Mouse (Mus musculus) midbrain, embryonic 11.5 days (tissue): ENCODE data around the gene Sh3bp2. TPM values are rescaled to one million over a fixed set of nuclear protein-coding genes. Genes with fewer than 3 reads are reported as not detected.

Experiments
- ATAC-seq: fragments of 200-750 bp; cut with Nextera tagmentation; 2 replicates; pipeline ENCODE4 v1.8.0; 2017; ENCODE audit warnings: moderate TSS enrichment, moderate library complexity; ENCODE audit not compliant: low FRiP score
- DNase-seq: peaks from one replicate; pipeline ENCODE4 v3.0.0; 2015; ENCODE audit warnings: low spot score; ENCODE audit errors: missing footprints
- H3K27ac ChIP-seq: fragments of 300-500 bp; sonication (generic); 2 replicates; pipeline ENCODE4 v1.5.1; 2014; ENCODE audit warnings: low read depth, low read length
- H3K27me3 ChIP-seq: fragments of 300-500 bp; sonication (generic); 2 replicates; pipeline ENCODE4 v1.6.1; 2014; ENCODE audit warnings: mild to moderate bottlenecking, low read length, moderate library complexity, mixed read lengths; ENCODE audit not compliant: control insufficient read depth, insufficient read depth
- H3K36me3 ChIP-seq: fragments of 300-500 bp; sonication (generic); 2 replicates; pipeline ENCODE4 v1.6.1; 2014; ENCODE audit warnings: mild to moderate bottlenecking, low read length, moderate library complexity, mixed read lengths; ENCODE audit not compliant: control insufficient read depth, insufficient read depth
- H3K4me1 ChIP-seq: fragments of 300-500 bp; sonication (generic); 2 replicates; pipeline ENCODE4 v1.6.1; 2014; ENCODE audit warnings: low read length; ENCODE audit not compliant: control insufficient read depth, insufficient read depth
- H3K4me2 ChIP-seq: fragments of 300-500 bp; sonication (generic); 2 replicates; pipeline ENCODE4 v1.6.1; 2014; ENCODE audit warnings: mild to moderate bottlenecking, moderate library complexity
- H3K4me3 ChIP-seq: fragments of 300-500 bp; sonication (generic); 2 replicates; pipeline ENCODE4 v1.5.1; 2014; ENCODE audit warnings: low read depth, low read length
- H3K9ac ChIP-seq: fragments of 300-500 bp; sonication (generic); 2 replicates; pipeline ENCODE4 v1.6.1; 2014; ENCODE audit warnings: low read length
- H3K9me3 ChIP-seq: fragments of 300-500 bp; sonication (generic); 2 replicates; pipeline ENCODE4 v1.6.1; 2016; ENCODE audit warnings: low read length; ENCODE audit not compliant: control insufficient read depth
- WGBS: fragments of 180-500 bp; shearing (Covaris S2); extraction: QIAGEN DNeasy Blood & Tissue Kit; methylation state at CpG from one replicate; pipeline ENCODE4 v1.1.7; 2014; 5-methylcytosine and 5-hydroxymethylcytosine counted together
- polyA plus RNA-seq: library from polyadenylated mRNA; unstranded; fragments of >200 nt; fragmentation: Nextera tagmentation; extraction: Ambion mirVana; gene quantifications from 2 replicates; pipeline ENCODE4 v1.2.1, GENCODE M21; 2014

Sh3bp2 gene
- polyA plus RNA-seq, 1 experiment from 2014 or later = 12.4 TPM

DNA sequence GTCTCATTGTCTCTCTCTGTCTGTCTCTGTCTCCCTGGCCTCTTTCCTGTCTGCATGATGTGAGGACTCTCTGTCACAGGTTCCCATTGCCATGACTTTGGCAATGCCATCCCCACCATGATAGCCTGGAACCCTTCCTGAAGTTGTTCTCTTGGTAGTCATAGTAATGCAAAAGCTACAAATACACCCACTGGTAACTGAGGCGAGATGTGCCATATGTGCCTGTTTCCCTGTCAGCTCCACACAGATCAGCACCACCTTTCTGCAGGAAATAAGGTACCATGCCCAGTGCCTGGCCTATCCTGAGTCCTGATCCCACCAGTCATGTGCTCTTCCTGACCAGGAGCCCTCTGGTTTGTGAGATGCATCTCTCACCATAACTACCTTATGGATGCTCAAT lies 23.2 kb upstream of the Sh3bp2 start:
- H3K27ac ChIP-seq = no peak overlapping the region
- no peak overlapping the region for H3K4me3 ChIP-seq
- H3K9me3 ChIP-seq = no peaks in the 10 kb centered on the region
- no peak overlapping the region for H3K9ac ChIP-seq
- no peaks in the 10 kb centered on the region for H3K4me1 ChIP-seq
- no peaks in the 10 kb centered on the region for H3K36me3 ChIP-seq
- H3K4me2 ChIP-seq = no peak overlapping the region
- ATAC-seq (no peak), DNase-seq (no peak)
- 88% methylated on average over 1 of the region's 1 CpGs for WGBS
- H3K27me3 ChIP-seq = no peaks in the 10 kb centered on the region

GRCm38 (mm10) chr5:34502821-34503220 lies 22.8 kb upstream of the Sh3bp2 start:
- ATAC-seq (no peak), DNase-seq (no peak)
- no peaks in the 10 kb centered on the region for H3K9me3 ChIP-seq
- no peaks in the 10 kb centered on the region for H3K27me3 ChIP-seq
- no peak overlapping the region for H3K27ac ChIP-seq
- 80% methylated on average over 6 of the region's 6 CpGs for WGBS
- H3K9ac ChIP-seq = no peak overlapping the region
- H3K4me2 ChIP-seq = no peak overlapping the region
- H3K4me3 ChIP-seq = no peak overlapping the region
- H3K4me1 ChIP-seq = no peaks in the 10 kb centered on the region
- no peaks in the 10 kb centered on the region for H3K36me3 ChIP-seq

- ATAC-seq = no peak
- H3K4me1 ChIP-seq = peaks cover 6% of the 10 kb centered on the region; the same call in 1 of the 2 replicates
- WGBS = 92% methylated on average over 3 of the region's 3 CpGs
- H3K9me3 ChIP-seq = no peaks in the 10 kb centered on the region
- H3K4me2 ChIP-seq = no peak overlapping the region
- H3K27me3 ChIP-seq = peaks cover 7% of the 10 kb centered on the region; the same call in 1 of the 2 replicates
- no peak for DNase-seq
- no peaks in the 10 kb centered on the region for H3K36me3 ChIP-seq
- no peak overlapping the region for H3K27ac ChIP-seq
- H3K4me3 ChIP-seq = no peak overlapping the region
- H3K9ac ChIP-seq = no peak overlapping the region
These were observed 13.2 kb upstream of the Sh3bp2 start for GRCm38 (mm10) chr5:34512486-34512885.

- ATAC-seq = peak; percentile 96
- Histone ChIP-seq H3K9me3 (no peaks in the 10 kb centered on the region), H3K27ac (no peak within 1 kb of the TSS), H3K36me3 (no peaks in the 10 kb centered on the region), H3K4me3 (peak within 1 kb of the TSS; percentile 57), H3K9ac (peak within 1 kb of the TSS; percentile 65), H3K4me1 (peaks cover 6% of the 10 kb centered on the region; the same call in 1 of the 2 replicates), H3K27me3 (peaks cover 7% of the 10 kb centered on the region; the same call in 1 of the 2 replicates), H3K4me2 (peak within 1 kb of the TSS; percentile 95)
- DNase-seq = peak; percentile 99
- under 1% methylated on average over 64 of the region's 64 CpGs for WGBS
These were observed 12.0 kb upstream of the Sh3bp2 start, which contains the start of gene Tnip2 for GRCm38 (mm10) chr5:34513466-34514217. TSS of gene Tnip2 (minus strand) at chr5:34513991.

- Histone ChIP-seq H3K4me3 (peak overlapping the region; percentile 57; the same call in 1 of the 2 replicates), H3K27ac (no peak overlapping the region), H3K9ac (0 out of 2 replicates have a peak overlapping the region, but pooled peaks have one; percentile 12), H3K4me2 (peak overlapping the region; percentile 95), H3K9me3 (no peaks in the 10 kb centered on the region), H3K27me3 (peaks cover 7% of the 10 kb centered on the region; the same call in 1 of the 2 replicates), H3K4me1 (peaks cover 6% of the 10 kb centered on the region; the same call in 1 of the 2 replicates), H3K36me3 (no peaks in the 10 kb centered on the region)
- ATAC-seq (no peak; the same call in 1 of the 2 replicates), DNase-seq (no peak)
- 31% methylated on average over 7 of the region's 7 CpGs for WGBS
These were observed 11.4 kb upstream of the Sh3bp2 start for GRCm38 (mm10) chr5:34514218-34514566.

DNA sequence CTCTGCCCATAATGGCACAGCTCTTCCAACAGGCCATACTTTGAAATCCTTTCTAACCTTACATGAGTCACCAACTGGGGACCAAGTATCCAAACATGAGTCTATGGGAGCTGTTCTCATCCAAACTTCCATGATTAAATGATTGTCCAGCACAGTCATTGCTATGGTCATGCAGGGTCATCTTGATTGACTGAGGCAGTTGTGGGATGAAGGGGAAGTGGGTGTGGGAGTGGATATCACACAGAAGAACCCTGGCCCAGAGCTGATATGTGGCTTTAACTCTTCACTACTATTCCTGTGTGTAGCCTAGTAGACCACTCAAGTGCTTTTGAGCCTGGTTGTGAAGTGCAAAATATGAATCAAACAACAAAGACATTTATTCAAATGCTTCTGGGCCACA lies 10.5 kb upstream of the Sh3bp2 start:
- H3K9me3 ChIP-seq = no peaks in the 10 kb centered on the region
- H3K27me3 ChIP-seq = peaks cover 7% of the 10 kb centered on the region; the same call in 1 of the 2 replicates
- DNase-seq (no peak), ATAC-seq (no peak)
- no peak overlapping the region for H3K27ac ChIP-seq
- no peak overlapping the region for H3K4me2 ChIP-seq
- H3K9ac ChIP-seq = no peak overlapping the region
- H3K4me3 ChIP-seq = no peak overlapping the region
- no peaks in the 10 kb centered on the region for H3K36me3 ChIP-seq
- H3K4me1 ChIP-seq = peaks cover 6% of the 10 kb centered on the region; the same call in 1 of the 2 replicates

DNA sequence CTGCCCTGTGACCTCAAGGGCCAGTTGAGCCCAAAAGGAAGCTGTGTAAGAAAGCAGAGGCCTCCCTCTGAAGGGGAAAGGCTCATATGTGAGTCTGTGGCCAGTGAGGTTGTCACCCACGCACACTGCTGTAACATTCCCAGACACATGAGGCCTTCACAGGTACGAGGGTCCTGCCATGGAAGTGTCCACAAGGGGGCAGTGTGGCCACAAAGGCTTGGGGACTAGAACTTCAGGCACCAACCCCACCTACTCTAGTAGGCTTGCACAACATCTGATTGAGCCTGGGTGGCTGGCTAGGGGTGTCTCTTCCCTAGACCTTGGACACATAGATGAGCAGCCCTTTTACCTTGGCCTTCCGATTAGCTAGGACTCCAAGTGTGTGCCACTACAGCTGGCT lies 7.7 kb upstream of the Sh3bp2 start:
- Histone ChIP-seq H3K9me3 (no peaks in the 10 kb centered on the region), H3K36me3 (no peaks in the 10 kb centered on the region), H3K4me1 (peaks cover 6% of the 10 kb centered on the region; the same call in 1 of the 2 replicates), H3K27me3 (peaks cover 3% of the 10 kb centered on the region; the same call in 1 of the 2 replicates), H3K9ac (no peak overlapping the region), H3K4me2 (no peak overlapping the region), H3K27ac (no peak overlapping the region), H3K4me3 (no peak overlapping the region)
- WGBS = 25% methylated on average over 3 of the region's 3 CpGs
- ATAC-seq = no peak
- DNase-seq = peak; percentile 94

DNA sequence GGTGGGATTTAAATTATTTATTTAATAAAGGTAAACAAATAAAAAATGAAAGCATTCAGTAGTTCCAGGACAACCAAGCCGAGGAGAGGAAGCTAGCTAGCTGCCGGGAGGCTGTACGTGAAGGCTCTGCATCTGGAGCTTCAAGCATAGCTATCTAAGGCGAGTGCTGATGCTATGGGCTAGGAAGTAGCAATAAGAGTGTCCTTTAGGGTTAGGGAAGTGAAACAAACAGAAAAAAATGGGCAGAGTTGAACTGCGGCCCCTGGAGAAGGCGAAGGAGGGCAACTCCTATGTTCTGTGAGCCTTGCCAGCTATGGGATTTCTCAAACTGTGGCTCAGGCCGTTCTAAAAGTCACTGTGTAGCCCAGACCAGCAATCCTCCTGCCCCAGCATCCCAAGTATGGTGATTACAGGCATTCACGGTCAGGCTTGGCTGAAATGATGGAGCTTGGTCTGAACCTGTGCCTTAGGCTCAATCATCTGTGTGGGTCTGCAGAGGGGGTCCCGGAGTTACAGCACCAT lies 6.2 kb upstream of the Sh3bp2 start:
- no peaks in the 10 kb centered on the region for H3K9me3 ChIP-seq
- DNase-seq = peak; percentile 23
- WGBS = 85% methylated on average over 9 of the region's 9 CpGs
- H3K27me3 ChIP-seq = no peaks in the 10 kb centered on the region
- no peak overlapping the region for H3K4me3 ChIP-seq
- no peak for ATAC-seq
- no peak overlapping the region for H3K27ac ChIP-seq
- no peak overlapping the region for H3K4me2 ChIP-seq
- no peaks in the 10 kb centered on the region for H3K4me1 ChIP-seq
- H3K36me3 ChIP-seq = no peaks in the 10 kb centered on the region
- H3K9ac ChIP-seq = no peak overlapping the region

DNA sequence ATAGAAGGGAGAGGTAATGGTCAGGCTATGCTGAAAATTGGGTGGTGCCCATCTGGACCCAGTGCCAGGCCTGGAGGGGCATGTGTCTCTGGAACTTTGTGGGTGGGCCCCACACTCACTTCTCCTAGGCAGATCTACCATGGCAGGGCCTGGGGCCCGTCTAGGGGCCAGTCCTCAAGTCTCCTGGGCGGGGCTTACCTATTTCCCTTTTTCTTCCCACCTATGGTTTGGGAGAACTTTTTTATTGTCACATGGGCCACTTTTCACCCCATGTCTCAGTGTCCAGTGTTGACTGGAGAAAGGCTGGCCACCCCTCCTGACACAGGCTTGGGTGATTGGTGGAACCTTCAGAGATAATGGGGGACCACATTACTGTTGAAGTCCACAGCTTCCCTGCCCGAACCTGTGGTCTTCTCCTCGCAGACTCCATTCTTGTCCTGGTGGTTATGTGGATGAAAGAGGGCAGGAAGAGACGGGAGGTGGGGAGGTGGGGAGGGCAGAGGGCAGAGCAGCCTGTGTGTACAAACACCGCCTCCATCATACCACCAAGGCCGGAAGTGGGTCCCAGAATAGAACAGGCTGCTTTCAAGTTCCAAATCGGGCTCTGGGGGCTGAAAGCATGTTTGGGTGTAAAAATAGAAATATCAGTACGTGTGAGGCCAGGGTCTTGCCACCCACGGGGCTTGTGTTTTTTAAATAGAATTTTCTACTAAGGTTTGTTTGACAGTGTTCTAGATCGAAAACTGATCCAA lies 5.0 kb upstream of the Sh3bp2 start:
- H3K4me1 ChIP-seq = no peaks in the 10 kb centered on the region
- no peaks in the 10 kb centered on the region for H3K36me3 ChIP-seq
- WGBS = 78% methylated on average over 11 of the region's 11 CpGs

More for the DNA sequence above, 5.0 kb upstream of the Sh3bp2 start:
- DNase-seq = no peak
- no peak for ATAC-seq
- H3K4me3 ChIP-seq = no peak overlapping the region
- H3K27ac ChIP-seq = no peak overlapping the region
- H3K27me3 ChIP-seq = no peaks in the 10 kb centered on the region
- no peak overlapping the region for H3K4me2 ChIP-seq
- H3K9ac ChIP-seq = no peak overlapping the region
- no peaks in the 10 kb centered on the region for H3K9me3 ChIP-seq
